Mouse (Mus musculus) stomach, postnatal 0 days (tissue): ENCODE results near the gene Pcgf2.

Source experiments
- CTCF ChIP-seq: IDR thresholded peaks from 2 replicates; pipeline ENCODE4 v1.5.1; 2016; ENCODE audit warnings: antibody characterized with exemption, low read depth, mild to moderate bottlenecking, moderate library complexity
- EP300 ChIP-seq: optimal IDR thresholded peaks from 2 replicates; pipeline ENCODE3; 2016; ENCODE audit warnings: antibody characterized with exemption

- no peak for TF ChIP-seq EP300
- TF ChIP-seq CTCF: no peak
Observed at GRCm38 (mm10) chr11:97721338-97721737, 21.0 kb upstream of the Pcgf2 start.
